Mouse (Mus musculus) heart, adult 2 months (tissue): ENCODE measurements around the gene L3mbtl1.

ENCODE experiments used
- CTCF ChIP-seq: fragments of 200-600 bp; IDR thresholded peaks from 2 replicates; pipeline ENCODE4 v1.8.1; 2022; ENCODE audit warnings: antibody characterized with exemption, mild to moderate bottlenecking, moderate library complexity
- EP300 ChIP-seq: fragments of 200-500 bp; IDR thresholded peaks from 2 replicates; pipeline ENCODE4 v1.6.1; 2011; ENCODE audit warnings: low read depth, low read length, control low read depth; ENCODE audit not compliant: insufficient read depth
- POLR2A ChIP-seq: fragments of 200-500 bp; IDR thresholded peaks from 2 replicates; pipeline ENCODE4 v1.6.1; 2011; ENCODE audit warnings: mild to moderate bottlenecking, low read depth, low read length, control low read depth; ENCODE audit not compliant: insufficient read depth

DNA sequence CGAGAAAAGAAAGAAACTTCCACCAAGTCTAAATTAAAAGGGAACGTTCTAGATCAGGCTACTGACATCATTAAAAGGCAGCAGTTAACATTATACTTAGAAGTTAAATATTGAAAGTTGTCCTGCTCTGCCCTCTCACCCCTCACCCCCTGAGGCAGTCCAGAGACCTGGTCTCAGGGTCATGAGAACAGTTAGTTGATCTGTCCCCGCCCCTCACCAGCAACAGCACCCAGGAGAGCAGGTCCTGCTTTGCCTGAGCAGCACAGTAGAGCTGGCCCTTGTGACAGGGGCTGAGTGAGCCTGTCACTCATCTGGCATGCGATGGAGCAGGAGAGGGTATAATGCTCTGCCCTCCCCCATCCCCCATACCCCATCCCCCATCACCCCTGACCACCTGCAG lies 37.4 kb upstream of the L3mbtl1 start:
- no peak for TF ChIP-seq CTCF
- no peak for TF ChIP-seq EP300
- TF ChIP-seq POLR2A: no peak
